Mouse (Mus musculus) hindbrain, embryonic 13.5 days (tissue): ENCODE results near the gene Treml1. TPM values are rescaled to one million over a fixed set of nuclear protein-coding genes. Genes with fewer than 3 reads are reported as not detected.

Experiments used
- polyA plus RNA-seq: library from polyadenylated mRNA; unstranded; fragments of >200 nt; fragmentation: Nextera tagmentation; extraction: Ambion mirVana; gene quantifications from 2 replicates; pipeline ENCODE4 v1.2.1, GENCODE M21; 2015

Treml1 gene
- polyA plus RNA-seq, 1 experiment from 2014 or later: 1.00 TPM

Other genes with a start within 250 kb of the Treml1 start
- gene 9830107B12Rik, start 213.6 kb upstream of the Treml1 start, polyA plus RNA-seq: not detected in 2 replicates
- gene A530064D06Rik, start 192.6 kb upstream of the Treml1 start, polyA plus RNA-seq: 0.21 TPM in 1 of 2 replicates, not detected in the other
- gene Trem1, start 127.1 kb upstream of the Treml1 start, polyA plus RNA-seq: not detected in 2 replicates
- gene Trem3, start 112.1 kb upstream of the Treml1 start, polyA plus RNA-seq: not detected in 2 replicates
- not detected in 2 replicates for gene Treml4, start 95.6 kb upstream of the Treml1 start, polyA plus RNA-seq
- 0.14 and 0.17 TPM in 2 replicates for gene Treml2, start 60.4 kb upstream of the Treml1 start, polyA plus RNA-seq
- 0.14 and 0.35 TPM in 2 replicates for gene B430306N03Rik, start 43.8 kb upstream of the Treml1 start, polyA plus RNA-seq
- gene Trem2, start 13.5 kb upstream of the Treml1 start, polyA plus RNA-seq: 4.8 and 5.9 TPM in 2 replicates
- 13.2 and 13.8 TPM in 2 replicates for gene Nfya, start 50.0 kb downstream of the Treml1 start, polyA plus RNA-seq
- 45.1 and 47.1 TPM in 2 replicates for gene Oard1, start 50.1 kb downstream of the Treml1 start, polyA plus RNA-seq
- 0.67 and 0.81 TPM in 2 replicates for gene Apobec2, start 73.0 kb downstream of the Treml1 start, polyA plus RNA-seq
- 1.8 and 2.7 TPM in 2 replicates for gene Tspo2, start 91.6 kb downstream of the Treml1 start, polyA plus RNA-seq
- 0.26 and 0.38 TPM in 2 replicates for gene Unc5cl, start 95.0 kb downstream of the Treml1 start, polyA plus RNA-seq